Mouse (Mus musculus) embryonic facial prominence, embryonic 15.5 days (tissue): Measurements from ENCODE around the gene Camk2b. TPM values are rescaled to one million over a fixed set of nuclear protein-coding genes. Genes with fewer than 3 reads are reported as not detected.

Experiments
- ATAC-seq: fragments of 200-750 bp; cut with Nextera tagmentation; 2 replicates; pipeline ENCODE4 v1.8.0; 2017; ENCODE audit warnings: low read depth, moderate TSS enrichment; ENCODE audit not compliant: insufficient number of reproducible peaks, low FRiP score, low TSS enrichment
- H3K27ac ChIP-seq: fragments of 300-500 bp; sonication (generic); replicated peaks from 2 replicates; pipeline ENCODE4 v1.5.1; 2015; ENCODE audit warnings: mild to moderate bottlenecking, inconsistent platforms
- H3K27me3 ChIP-seq: fragments of 300-500 bp; sonication (generic); 2 replicates; pipeline ENCODE4 v1.6.1; 2015; ENCODE audit warnings: inconsistent platforms
- H3K36me3 ChIP-seq: fragments of 300-500 bp; sonication (generic); 2 replicates; pipeline ENCODE4 v1.6.1; 2015; ENCODE audit warnings: mild to moderate bottlenecking, inconsistent platforms
- H3K4me1 ChIP-seq: fragments of 300-500 bp; sonication (generic); 2 replicates; pipeline ENCODE4 v1.6.1; 2015; ENCODE audit warnings: inconsistent platforms
- H3K4me2 ChIP-seq: fragments of 300-500 bp; sonication (generic); replicated peaks from 2 replicates; pipeline ENCODE4 v1.6.1; 2015; ENCODE audit warnings: mild to moderate bottlenecking, inconsistent platforms
- H3K4me3 ChIP-seq: fragments of 300-500 bp; sonication (generic); replicated peaks from 2 replicates; pipeline ENCODE4 v1.5.1; 2015; ENCODE audit warnings: mild to moderate bottlenecking, inconsistent platforms
- H3K9ac ChIP-seq: fragments of 300-500 bp; sonication (generic); 2 replicates; pipeline ENCODE4 v1.6.1; 2015; ENCODE audit warnings: inconsistent platforms
- H3K9me3 ChIP-seq: fragments of 300-500 bp; sonication (generic); replicated peaks from 2 replicates; pipeline ENCODE4 v1.6.1; 2016; ENCODE audit warnings: inconsistent platforms
- WGBS: fragments of 180-500 bp; shearing (Covaris S2); methylation state at CpG from one replicate; pipeline ENCODE4 v1.1.7; 2015; 5-methylcytosine and 5-hydroxymethylcytosine counted together
- polyA plus RNA-seq: library from polyadenylated mRNA; unstranded; fragments of >200 nt; fragmentation: Nextera tagmentation; extraction: Ambion mirVana; gene quantifications from 2 replicates; pipeline ENCODE4 v1.2.1, GENCODE M21; 2015

Camk2b gene
- polyA plus RNA-seq, 1 experiment from 2014 or later: 3.5 TPM

DNA sequence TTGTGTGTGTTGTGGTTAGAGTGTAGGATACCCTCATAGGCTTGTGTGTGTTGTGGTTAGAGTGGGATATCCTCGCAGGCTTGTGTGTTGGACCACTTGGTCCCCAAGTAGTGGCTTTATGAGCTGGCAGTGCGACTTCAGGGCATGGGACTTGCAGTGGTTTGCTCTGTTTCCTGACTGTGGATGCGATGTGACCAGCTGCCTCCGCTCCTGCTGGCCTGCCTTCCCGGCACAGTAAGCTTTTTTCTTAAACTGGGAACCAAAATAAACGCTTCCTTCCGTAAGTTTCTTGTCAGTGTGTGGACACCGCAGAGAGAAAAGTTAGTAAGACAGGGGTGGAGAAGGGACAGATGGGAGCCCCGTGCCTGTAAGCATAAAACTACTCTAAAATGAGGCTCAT, 18.0 kb downstream of the Camk2b start:
- no peak for ATAC-seq
- Histone ChIP-seq H3K27ac (no peak overlapping the region), H3K4me1 (no peaks in the 10 kb centered on the region), H3K9me3 (no peaks in the 10 kb centered on the region), H3K4me3 (no peak overlapping the region), H3K9ac (no peak overlapping the region), H3K27me3 (no peaks in the 10 kb centered on the region), H3K4me2 (no peak overlapping the region), H3K36me3 (no peaks in the 10 kb centered on the region)
- WGBS: 74% methylated on average over 9 of the region's 9 CpGs

- H3K4me1 ChIP-seq: no peaks in the 10 kb centered on the region
- no peak overlapping the region for H3K9ac ChIP-seq
- H3K4me3 ChIP-seq: no peak overlapping the region
- no peaks in the 10 kb centered on the region for H3K36me3 ChIP-seq
- no peak for ATAC-seq
- WGBS: 59% methylated on average over 7 of the region's 7 CpGs
- no peak overlapping the region for H3K4me2 ChIP-seq
- H3K9me3 ChIP-seq: no peaks in the 10 kb centered on the region
- H3K27ac ChIP-seq: no peak overlapping the region
- H3K27me3 ChIP-seq: no peaks in the 10 kb centered on the region
These were observed 27.2 kb downstream of the Camk2b start for GRCm38 (mm10) chr11:6038929-6039328.

- WGBS: 86% methylated on average over 7 of the region's 7 CpGs
- Histone ChIP-seq H3K27ac (no peak overlapping the region), H3K4me3 (no peak overlapping the region), H3K27me3 (no peaks in the 10 kb centered on the region), H3K9me3 (no peaks in the 10 kb centered on the region), H3K4me1 (no peaks in the 10 kb centered on the region), H3K4me2 (no peak overlapping the region), H3K9ac (no peak overlapping the region), H3K36me3 (no peaks in the 10 kb centered on the region)
- no peak for ATAC-seq
These were observed 28.5 kb downstream of the Camk2b start for GRCm38 (mm10) chr11:6037686-6038085.

- 72% methylated on average over 7 of the region's 7 CpGs for WGBS
These were observed 29.0 kb downstream of the Camk2b start for GRCm38 (mm10) chr11:6037198-6037597.

GRCm38 (mm10) chr11:6036477-6036876, 29.7 kb downstream of the Camk2b start:
- ATAC-seq: no peak
- no peaks in the 10 kb centered on the region for H3K36me3 ChIP-seq
- WGBS: 81% methylated on average over 4 of the region's 4 CpGs
- H3K9ac ChIP-seq: no peak overlapping the region
- no peak overlapping the region for H3K4me3 ChIP-seq
- H3K4me1 ChIP-seq: no peaks in the 10 kb centered on the region
- H3K9me3 ChIP-seq: no peaks in the 10 kb centered on the region
- H3K4me2 ChIP-seq: no peak overlapping the region
- H3K27ac ChIP-seq: no peak overlapping the region
- no peaks in the 10 kb centered on the region for H3K27me3 ChIP-seq

More at GRCm38 (mm10) chr11:6037198-6037597, 29.0 kb downstream of the Camk2b start:
- Histone ChIP-seq H3K36me3 (no peaks in the 10 kb centered on the region), H3K27me3 (no peaks in the 10 kb centered on the region), H3K4me3 (no peak overlapping the region), H3K4me2 (no peak overlapping the region), H3K4me1 (no peaks in the 10 kb centered on the region), H3K9ac (no peak overlapping the region), H3K9me3 (no peaks in the 10 kb centered on the region), H3K27ac (no peak overlapping the region)
- peak; percentile 48; the same call in 1 of the 2 replicates for ATAC-seq

DNA sequence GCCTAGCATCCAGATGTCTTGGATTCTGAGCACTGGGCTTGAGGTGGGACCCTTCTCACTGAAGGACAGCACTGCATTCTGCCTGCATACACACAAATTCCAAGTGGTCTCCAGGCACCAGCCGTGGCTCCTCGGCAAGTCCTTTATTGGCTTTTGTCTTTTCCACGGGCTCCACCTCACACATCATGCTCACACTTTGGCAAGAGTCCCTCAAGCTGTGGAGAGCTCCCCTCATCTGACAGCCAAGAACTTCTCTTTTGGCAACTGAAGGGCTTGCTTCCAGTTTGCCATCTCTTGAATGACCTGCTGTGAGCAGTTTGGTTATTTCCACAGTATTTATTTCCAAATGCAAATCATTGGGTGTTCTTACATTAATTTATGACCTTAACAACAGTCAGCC, 30.6 kb downstream of the Camk2b start:
- H3K9me3 ChIP-seq: no peaks in the 10 kb centered on the region
- H3K4me1 ChIP-seq: peaks cover 7% of the 10 kb centered on the region; the same call in 1 of the 2 replicates
- no peak overlapping the region for H3K4me3 ChIP-seq
- ATAC-seq: no peak
- H3K27ac ChIP-seq: no peak overlapping the region
- 86% methylated on average over 3 of the region's 3 CpGs for WGBS
- H3K4me2 ChIP-seq: no peak overlapping the region
- no peaks in the 10 kb centered on the region for H3K27me3 ChIP-seq
- H3K9ac ChIP-seq: no peak overlapping the region
- no peaks in the 10 kb centered on the region for H3K36me3 ChIP-seq

GRCm38 (mm10) chr11:6034740-6035139, 31.4 kb downstream of the Camk2b start:
- Histone ChIP-seq H3K27ac (no peak overlapping the region), H3K27me3 (no peaks in the 10 kb centered on the region), H3K9me3 (no peaks in the 10 kb centered on the region), H3K36me3 (no peaks in the 10 kb centered on the region), H3K4me2 (no peak overlapping the region), H3K9ac (no peak overlapping the region), H3K4me3 (no peak overlapping the region), H3K4me1 (peaks cover 10% of the 10 kb centered on the region; the same call in 1 of the 2 replicates)
- ATAC-seq: no peak
- 88% methylated on average over 2 of the region's 2 CpGs for WGBS

DNA sequence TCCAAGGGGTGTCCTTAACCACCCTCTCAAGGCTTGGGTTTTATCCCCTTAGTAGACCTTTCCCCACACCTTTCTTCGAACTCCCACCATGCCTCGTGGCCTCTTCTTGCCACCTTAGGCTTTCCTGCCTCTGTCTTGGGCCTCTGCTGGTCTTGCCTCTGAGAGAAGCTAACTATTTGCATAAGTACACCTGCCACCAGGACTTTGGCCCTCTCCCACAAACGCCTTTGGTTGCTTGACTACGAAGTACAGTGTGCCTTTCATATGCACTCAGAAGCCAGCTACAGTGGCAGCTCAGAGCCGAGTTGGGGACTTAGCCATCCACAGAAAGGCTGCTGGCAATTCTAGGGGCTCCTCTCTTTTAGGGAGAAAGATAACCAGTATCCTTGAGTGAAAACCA, 32.4 kb downstream of the Camk2b start:
- H3K9me3 ChIP-seq: no peaks in the 10 kb centered on the region
- no peak overlapping the region for H3K4me2 ChIP-seq
- WGBS: 82% methylated on average over 5 of the region's 5 CpGs
- no peaks in the 10 kb centered on the region for H3K36me3 ChIP-seq
- no peak overlapping the region for H3K27ac ChIP-seq
- peaks cover 10% of the 10 kb centered on the region; the same call in 1 of the 2 replicates for H3K4me1 ChIP-seq
- H3K27me3 ChIP-seq: no peaks in the 10 kb centered on the region
- no peak overlapping the region for H3K9ac ChIP-seq
- no peak overlapping the region for H3K4me3 ChIP-seq
- ATAC-seq: no peak

- no peaks in the 10 kb centered on the region for H3K27me3 ChIP-seq
- no peak for ATAC-seq
- 72% methylated on average over 3 of the region's 3 CpGs for WGBS
These were observed 33.0 kb downstream of the Camk2b start for GRCm38 (mm10) chr11:6033147-6033546.

GRCm38 (mm10) chr11:6030650-6031049, 35.5 kb downstream of the Camk2b start:
- ATAC-seq: peak; percentile 58; the same call in 1 of the 2 replicates
- H3K9ac ChIP-seq: no peak overlapping the region
- WGBS: 80% methylated on average over 6 of the region's 6 CpGs

More at GRCm38 (mm10) chr11:6033147-6033546, 33.0 kb downstream of the Camk2b start:
- Histone ChIP-seq H3K9ac (no peak overlapping the region), H3K4me3 (no peak overlapping the region), H3K27ac (no peak overlapping the region), H3K4me1 (peaks cover 10% of the 10 kb centered on the region; the same call in 1 of the 2 replicates), H3K4me2 (no peak overlapping the region), H3K36me3 (no peaks in the 10 kb centered on the region), H3K9me3 (no peaks in the 10 kb centered on the region)

GRCm38 (mm10) chr11:6029790-6030189, 36.4 kb downstream of the Camk2b start:
- no peaks in the 10 kb centered on the region for H3K27me3 ChIP-seq
- H3K4me2 ChIP-seq: no peak overlapping the region
- no peaks in the 10 kb centered on the region for H3K9me3 ChIP-seq
- no peak overlapping the region for H3K9ac ChIP-seq
- no peak overlapping the region for H3K27ac ChIP-seq
- no peak for ATAC-seq
- no peak overlapping the region for H3K4me3 ChIP-seq
- H3K36me3 ChIP-seq: no peaks in the 10 kb centered on the region
- peaks cover 10% of the 10 kb centered on the region; the same call in 1 of the 2 replicates for H3K4me1 ChIP-seq
- WGBS: 58% methylated on average over 3 of the region's 3 CpGs

More at GRCm38 (mm10) chr11:6030650-6031049, 35.5 kb downstream of the Camk2b start:
- Histone ChIP-seq H3K36me3 (no peaks in the 10 kb centered on the region), H3K9me3 (no peaks in the 10 kb centered on the region), H3K27me3 (no peaks in the 10 kb centered on the region), H3K4me2 (no peak overlapping the region), H3K27ac (no peak overlapping the region), H3K4me1 (peaks cover 10% of the 10 kb centered on the region; the same call in 1 of the 2 replicates), H3K4me3 (no peak overlapping the region)

DNA sequence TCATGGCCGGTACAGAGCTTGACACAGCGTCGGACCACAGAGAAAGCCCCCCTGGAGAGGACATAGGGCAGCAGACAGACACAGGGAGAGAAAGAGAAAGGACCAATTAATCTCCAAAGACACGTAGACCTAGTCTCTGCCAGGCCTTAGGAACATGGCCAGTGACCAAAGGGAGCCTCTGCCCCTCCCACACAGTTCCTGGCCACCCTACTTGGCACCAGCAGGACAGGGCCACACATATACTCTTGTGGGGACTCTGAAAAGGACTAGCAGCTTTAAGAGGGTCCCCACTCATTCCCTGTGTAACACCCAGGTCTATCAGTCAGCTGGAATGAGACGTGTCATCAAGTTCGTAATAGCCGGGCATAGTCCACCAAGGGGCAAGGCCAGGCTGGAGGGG, 37.3 kb downstream of the Camk2b start:
- no peak for ATAC-seq
- Histone ChIP-seq H3K9ac (no peak overlapping the region), H3K9me3 (no peaks in the 10 kb centered on the region), H3K4me2 (no peak overlapping the region), H3K27me3 (no peaks in the 10 kb centered on the region), H3K36me3 (no peaks in the 10 kb centered on the region), H3K4me1 (peaks cover 10% of the 10 kb centered on the region; the same call in 1 of the 2 replicates), H3K4me3 (no peak overlapping the region), H3K27ac (no peak overlapping the region)
- 85% methylated on average over 7 of the region's 7 CpGs for WGBS
